Mouse (Mus musculus) embryo, embryonic 9.5 days (tissue): Measurements from ENCODE around the gene Entpd1.
"Not testable (repeated sequence)": the region's sequence is repeated elsewhere in the genome, so short reads cannot be mapped to it uniquely, and the experiment has no call there.

Experiments used
- DNase-seq: peaks from one replicate; pipeline ENCODE4 v3.0.0-alpha.2; 2017; ENCODE audit errors: extremely low spot score

The Entpd1 gene

DNA sequence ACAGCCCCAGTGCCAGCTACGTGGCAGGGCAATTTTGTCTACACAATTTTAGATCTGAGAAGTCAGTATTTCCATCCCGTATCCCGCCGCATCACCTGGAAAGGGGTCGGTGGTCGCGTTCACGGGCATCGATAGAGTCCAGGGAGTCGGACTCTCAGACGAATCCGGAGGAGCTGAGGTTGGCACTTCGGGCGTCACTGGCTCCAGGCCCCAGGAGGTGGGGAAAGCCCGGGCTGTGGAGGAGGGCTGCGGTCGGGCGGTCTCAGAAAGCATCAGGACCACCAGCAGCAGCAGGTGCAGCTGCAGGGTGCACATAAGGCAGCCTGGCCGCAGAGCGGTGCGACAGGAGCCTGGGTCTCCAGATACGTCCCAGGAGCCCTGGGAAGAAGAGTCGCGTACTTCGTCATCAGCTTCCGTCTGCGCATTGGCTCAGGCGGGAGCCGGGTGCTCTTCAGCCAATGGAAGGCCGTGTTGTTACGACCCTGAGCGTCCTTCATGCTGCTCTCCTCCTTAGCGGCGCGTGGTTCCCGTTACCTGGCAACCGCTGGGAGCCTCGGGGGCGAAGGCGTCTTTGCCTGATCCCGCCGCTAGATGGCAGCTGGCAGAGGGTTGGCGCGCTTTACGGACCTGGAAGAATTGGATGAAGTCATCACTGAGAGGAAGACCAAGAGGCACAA is at the start of gene Entpd1, which contains the start of gene Tctn3:
Gene Entpd1 (plus strand): TSS at position 537 of the 677 bp plus-strand sequence.
Gene Tctn3 (minus strand): TSS at position 404 of the 677 bp plus-strand sequence.
- DNase-seq = peak; percentile 97

DNA sequence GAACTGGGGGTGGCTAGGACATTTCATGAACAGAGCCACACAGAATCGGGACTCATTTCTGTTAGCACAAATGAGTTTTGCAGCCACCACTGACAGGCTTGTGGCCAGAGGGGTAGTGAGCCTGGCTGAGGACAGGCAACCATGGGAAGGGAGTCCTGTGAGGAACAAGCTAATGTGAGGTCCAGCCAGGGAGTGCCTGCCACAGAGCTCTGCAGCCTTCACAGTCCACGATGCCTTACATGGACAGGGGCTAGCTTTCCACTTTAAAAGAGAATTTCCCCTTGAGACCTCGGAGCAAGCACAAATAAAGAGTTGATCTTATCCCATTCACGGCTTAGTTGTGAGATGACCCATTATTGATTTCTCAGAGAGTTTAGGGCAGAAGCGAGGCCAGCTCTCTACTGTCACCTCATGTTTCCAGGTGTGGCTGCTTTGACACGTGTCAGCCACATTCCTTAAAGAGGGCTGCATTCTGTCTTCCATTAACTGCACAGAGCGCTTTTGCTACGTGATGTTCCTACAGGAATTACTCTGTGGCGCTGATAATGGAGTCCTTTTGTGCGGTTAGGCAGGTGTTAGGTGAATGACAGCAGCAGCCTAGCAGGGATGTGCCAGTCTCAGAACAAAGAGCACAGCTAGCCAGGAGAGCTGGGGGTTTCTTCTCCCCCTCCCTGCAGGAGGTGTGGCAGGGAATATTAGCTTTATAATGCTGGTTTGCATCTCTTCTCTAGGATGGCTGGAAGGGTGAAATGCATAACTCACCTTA is 48.1 kb upstream of the Entpd1 start:
- no peak for DNase-seq

DNA sequence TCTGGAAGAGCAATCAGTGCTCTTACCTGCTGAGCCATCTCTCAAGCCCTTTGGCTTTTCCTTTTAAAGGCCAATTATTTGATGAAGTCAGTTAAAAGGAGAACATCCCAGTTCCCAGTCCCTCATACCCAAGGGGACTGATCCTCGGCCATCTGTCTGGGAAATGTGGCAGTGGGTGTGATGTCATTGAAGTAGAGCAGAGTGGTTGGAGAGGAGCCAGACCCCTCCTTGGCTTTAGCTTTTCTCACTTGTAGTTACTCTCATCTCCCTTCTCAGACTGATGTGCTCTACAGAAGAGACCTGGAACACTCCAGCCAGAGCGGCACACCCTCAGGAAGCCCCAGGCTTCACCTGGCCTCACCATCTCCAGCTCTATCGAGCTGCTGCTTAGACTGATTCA is 44.5 kb upstream of the Entpd1 start:
- no peak for DNase-seq

GRCm38 (mm10) chr19:40570726-40571125 is 41.4 kb upstream of the Entpd1 start:
- no peak for DNase-seq

DNA sequence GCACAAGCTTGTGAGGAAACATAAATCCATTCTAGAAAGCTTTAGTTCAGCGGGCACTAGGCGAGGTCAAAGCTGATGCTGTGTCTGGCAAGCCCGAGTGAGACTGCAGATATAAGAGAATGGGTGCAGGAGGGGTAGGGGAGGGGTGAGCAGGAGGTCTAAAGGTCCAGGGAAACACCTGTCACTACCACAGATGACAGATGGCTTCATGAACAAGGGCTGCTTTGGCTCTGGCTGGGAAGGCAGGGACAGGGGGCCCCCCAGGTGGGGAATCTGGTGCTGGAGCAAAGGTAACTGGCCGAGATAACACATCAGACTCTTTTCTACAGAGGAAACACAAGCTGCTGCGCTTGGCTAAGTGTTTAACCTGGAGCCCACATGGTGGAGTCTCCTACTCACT is 36.7 kb upstream of the Entpd1 start:
- no peak for DNase-seq

GRCm38 (mm10) chr19:40580902-40581301 is 31.3 kb upstream of the Entpd1 start:
- DNase-seq = no peak

DNA sequence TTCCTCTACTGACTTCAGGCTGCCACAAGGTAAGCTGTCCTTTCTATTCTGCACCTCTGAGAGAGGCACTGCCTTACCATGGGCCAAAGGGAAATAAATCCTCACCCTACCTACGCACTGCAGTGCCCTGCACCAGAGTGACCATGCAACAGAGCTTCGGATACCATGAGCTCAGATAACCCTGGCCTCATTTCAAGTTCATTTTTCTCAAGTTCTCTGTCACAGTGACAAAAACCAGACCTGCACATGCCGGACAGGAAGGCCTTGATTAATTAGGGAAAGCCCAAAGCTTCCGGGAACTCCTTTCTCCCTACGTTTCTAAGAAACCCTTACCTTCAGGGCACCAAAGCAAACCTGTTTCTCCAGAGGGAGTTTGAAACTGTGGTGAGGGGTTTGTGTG is 30.5 kb upstream of the Entpd1 start:
- no peak for DNase-seq

GRCm38 (mm10) chr19:40586908-40587307 is 25.3 kb upstream of the Entpd1 start:
- no peak for DNase-seq

DNA sequence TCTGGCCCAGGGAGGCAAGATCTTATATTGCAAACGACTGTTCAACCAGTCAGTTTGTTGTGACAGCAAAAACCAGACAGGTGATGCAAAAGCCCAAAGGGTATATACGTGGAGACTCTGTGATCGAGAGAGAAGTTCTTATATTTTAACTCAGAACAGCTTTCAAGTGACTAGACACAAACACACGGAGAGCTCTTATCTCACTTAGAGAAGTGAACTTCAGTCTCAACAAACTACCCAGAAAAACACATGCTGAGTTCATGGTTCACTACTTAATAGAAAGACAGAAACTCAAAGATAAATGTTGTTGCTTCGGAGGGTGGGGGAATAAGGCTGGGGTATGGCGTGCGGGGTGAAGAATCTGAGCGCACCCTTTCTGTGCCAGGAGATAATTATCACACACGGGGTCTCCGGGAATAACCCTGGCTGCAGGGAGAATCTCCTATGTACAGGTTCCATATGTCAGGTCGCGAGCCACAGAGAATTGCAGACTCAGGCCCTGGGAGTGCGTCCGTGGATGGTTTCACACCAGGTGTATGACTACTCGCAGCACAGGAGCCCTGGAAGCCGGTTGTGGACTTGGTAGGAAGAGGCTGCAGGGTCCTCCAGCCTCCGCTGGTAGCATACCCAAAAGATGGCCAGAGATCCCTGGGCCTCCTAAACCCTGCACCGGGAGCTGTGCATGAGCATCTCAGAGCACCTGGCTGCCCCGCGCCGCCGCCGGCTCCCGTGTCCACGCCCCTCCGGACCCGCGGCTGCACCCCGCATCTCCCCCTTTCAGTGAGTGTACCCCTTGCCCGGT is 24.5 kb upstream of the Entpd1 start:
- DNase-seq = no peak

DNA sequence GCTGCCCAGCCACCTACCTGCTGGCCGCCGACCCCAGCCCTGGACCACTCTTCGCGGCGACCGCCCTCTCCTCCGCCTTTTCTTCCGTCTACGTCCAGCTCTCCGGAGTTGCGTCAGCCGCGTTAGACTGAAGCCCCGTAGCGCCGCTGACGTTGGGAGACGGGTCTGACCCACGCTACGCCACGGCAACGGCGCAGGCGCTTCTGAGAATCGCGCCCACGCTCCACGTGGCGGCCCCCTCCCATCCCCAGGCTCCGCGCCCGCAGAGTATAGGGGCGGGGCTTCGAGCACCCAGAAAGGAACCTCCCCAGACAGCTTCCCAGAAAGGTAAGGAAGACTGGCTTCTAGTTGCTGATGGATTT is 23.9 kb upstream of the Entpd1 start, which contains the start of gene Aldh18a1:
Gene Aldh18a1 (minus strand): TSS at position 171 of the 362 bp plus-strand sequence.
- DNase-seq = peak; percentile 96

GRCm38 (mm10) chr19:40588847-40589529 is 23.2 kb upstream of the Entpd1 start:
- DNase-seq = peak; percentile 93

- DNase-seq = no peak
Observed at GRCm38 (mm10) chr19:40589530-40589880, 22.7 kb upstream of the Entpd1 start.

DNA sequence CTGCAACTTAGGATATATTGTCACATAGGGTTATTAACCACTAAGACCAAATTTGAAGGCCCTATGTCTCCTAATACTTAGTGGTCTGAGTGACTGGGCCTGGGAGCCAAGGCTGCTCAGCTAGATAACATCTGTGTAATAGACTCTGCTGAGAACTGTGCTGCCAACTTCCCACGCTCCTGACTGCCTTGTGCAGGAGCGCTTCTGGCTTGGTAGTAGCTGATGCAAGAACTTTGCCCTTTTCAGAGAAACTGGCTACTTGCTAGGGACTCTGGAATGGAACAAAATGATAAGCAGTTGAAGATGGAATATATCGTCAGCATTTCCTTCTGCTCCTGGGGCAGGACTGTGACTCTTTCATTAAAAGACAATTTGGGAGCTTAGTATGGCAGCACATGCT is 16.9 kb upstream of the Entpd1 start:
- DNase-seq = no peak

DNA sequence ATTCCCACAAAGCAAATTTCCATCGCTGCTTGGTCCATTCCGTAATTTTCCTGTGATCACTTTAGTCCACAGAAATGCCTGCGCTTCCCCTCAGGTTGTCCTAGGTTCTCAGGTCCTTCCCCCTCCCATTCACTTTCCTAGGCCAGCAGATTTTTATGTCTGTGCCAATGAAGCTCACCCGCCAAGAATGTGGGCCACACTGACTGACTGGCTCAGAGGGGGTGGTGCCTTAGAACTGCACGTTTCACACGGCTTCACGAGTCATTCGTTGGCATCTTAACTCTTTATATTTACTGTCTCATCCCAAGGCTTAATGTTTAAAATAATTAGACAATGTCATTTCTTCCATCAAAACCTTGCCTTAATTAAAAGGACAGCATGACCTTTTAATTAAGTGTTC is 16.3 kb upstream of the Entpd1 start:
- no peak for DNase-seq

DNA sequence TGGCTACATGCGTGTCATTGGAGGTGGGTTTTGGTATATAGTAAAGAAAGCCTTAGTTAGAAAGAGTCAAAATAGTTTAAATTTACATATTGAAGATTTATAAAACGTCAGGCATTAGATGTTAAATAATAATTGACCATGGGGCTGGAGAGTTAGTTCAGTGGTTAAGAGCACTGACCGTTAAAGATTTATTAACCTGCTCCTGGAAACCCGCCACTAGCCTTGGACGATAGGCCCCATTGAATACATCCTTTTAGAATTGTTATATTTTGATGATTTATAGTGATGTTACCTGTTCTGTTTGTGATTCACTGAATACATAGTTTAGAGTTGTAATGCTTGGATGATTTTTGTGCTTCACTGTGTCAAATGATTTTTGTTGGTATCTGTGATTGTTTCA is 11.3 kb upstream of the Entpd1 start:
- DNase-seq = not testable (repeated sequence)

GRCm38 (mm10) chr19:40601870-40602269 is 10.3 kb upstream of the Entpd1 start:
- DNase-seq = no peak

GRCm38 (mm10) chr19:40605189-40605588 is 7.0 kb upstream of the Entpd1 start:
- DNase-seq = no peak

DNA sequence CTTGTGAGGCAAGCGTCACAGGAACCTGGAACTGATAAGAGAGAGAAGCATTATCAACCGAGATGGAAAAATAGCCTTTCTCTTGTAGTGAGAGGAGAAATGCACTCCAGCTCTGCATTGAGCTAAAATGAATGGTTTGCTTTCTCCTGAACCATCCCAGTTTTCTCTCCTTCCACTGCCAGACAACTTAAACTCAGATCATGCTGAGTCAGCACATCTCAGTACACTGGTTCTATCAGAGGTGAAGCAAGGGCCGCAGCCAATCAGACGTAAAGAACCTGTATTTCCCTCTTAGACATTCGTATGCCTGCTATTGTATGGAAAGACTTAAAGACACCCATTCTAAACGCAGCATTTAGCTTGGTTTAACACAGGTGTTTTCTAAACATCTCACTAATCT is 4.5 kb upstream of the Entpd1 start:
- no peak for DNase-seq

DNA sequence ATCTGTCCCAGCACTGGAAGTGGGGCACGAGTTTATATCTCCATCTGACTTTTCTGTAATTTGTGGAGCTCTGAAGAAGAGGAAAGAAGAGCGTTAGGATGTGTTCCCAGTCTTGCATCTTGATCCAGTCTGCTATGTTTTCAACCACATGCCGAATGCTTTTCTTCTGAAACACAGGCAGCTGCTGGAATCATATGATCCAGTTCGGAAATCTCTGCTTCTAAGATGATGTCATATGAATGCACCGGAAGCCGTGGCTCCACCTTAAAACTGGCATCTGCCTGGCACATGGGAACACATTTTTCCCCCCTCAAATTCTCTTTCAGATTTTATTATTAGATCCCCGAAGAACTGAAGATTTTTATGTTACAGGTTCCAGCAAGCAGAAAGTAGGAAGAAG is 2.6 kb downstream of the Entpd1 start:
- DNase-seq = no peak

- no peak for DNase-seq
Observed at GRCm38 (mm10) chr19:40616021-40616420, 3.9 kb downstream of the Entpd1 start.

- not testable (repeated sequence) for DNase-seq
Observed at GRCm38 (mm10) chr19:40621616-40622015, 9.4 kb downstream of the Entpd1 start.

DNA sequence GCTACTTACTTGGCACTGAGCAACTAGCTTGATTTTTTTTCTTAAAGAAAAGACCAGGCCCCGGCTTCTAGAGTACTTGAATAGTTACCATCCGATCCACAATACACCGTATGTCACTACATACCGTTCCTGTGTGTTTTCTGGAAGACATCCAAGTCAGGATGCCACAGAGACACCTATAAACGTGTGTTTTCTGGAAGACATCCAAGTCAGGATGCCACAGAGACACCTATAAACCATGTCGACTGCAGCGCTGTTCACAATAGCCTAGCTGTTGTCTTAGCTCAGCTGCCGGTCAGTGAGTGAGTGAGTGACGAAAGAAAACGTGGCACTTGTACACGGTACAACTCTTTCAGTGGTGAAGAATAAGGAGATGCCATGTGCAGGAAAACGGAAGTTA is 13.8 kb downstream of the Entpd1 start:
- no peak for DNase-seq
